Mouse (Mus musculus) CH12.LX (cell line): ENCODE data around the gene Cebpe. TPM values are rescaled to one million over a fixed set of nuclear protein-coding genes. Genes with fewer than 3 reads are reported as not detected.

Experiments
- DNase-seq: peaks from one replicate; pipeline ENCODE4 v3.0.0-alpha.2; 2013; ENCODE audit errors: extremely low read depth
- H3K27ac ChIP-seq: 2 replicates; pipeline ENCODE4 v1.5.1; 2012; ENCODE audit warnings: low read depth, mild to moderate bottlenecking, control low read depth, moderate library complexity; ENCODE audit not compliant: insufficient read depth
- H3K27me3 ChIP-seq: replicated peaks from 2 replicates; pipeline ENCODE3; 2012; ENCODE audit warnings: inconsistent platforms
- H3K36me3 ChIP-seq, 2 experiments: replicated peaks in 1 of 2; 2 replicates each; pipeline versions ENCODE3 to v1.6.1; 2012; ENCODE audit warnings: inconsistent platforms in 1 of 2, low read length in 1 of 2, mild to moderate bottlenecking in 1 of 2, mixed read lengths in 1 of 2, moderate library complexity in 1 of 2; ENCODE audit not compliant: control insufficient read depth in 1 of 2, insufficient read depth in 1 of 2
- H3K4me1 ChIP-seq, 2 experiments: 2 replicates each; pipeline ENCODE4 v1.6.1; 2012; ENCODE audit warnings: inconsistent platforms in 1 of 2, moderate library complexity in 1 of 2; ENCODE audit not compliant: insufficient read depth in 2 of 2, control insufficient read depth in 1 of 2
- H3K4me2 ChIP-seq: 2 replicates; pipeline ENCODE4 v1.6.1; 2012; ENCODE audit warnings: low read depth, mild to moderate bottlenecking, control low read depth; ENCODE audit not compliant: poor library complexity, insufficient read depth, severe bottlenecking
- H3K4me3 ChIP-seq, 3 experiments: fragments of 150-350 bp in 1 of 3; sonication (generic) in 1 of 3; replicated peaks in 1 of 3; 2 replicates each; pipeline versions ENCODE3 to v1.5.1; 2011 to 2012; ENCODE audit warnings: low read depth in 2 of 3, low read length in 2 of 3, mild to moderate bottlenecking in 2 of 3, moderate library complexity in 2 of 3, control low read depth in 1 of 3, improper control_type of control experiment in 1 of 3, inconsistent platforms in 1 of 3, mixed read lengths in 1 of 3; ENCODE audit not compliant: poor library complexity in 1 of 3
- H3K79me2 ChIP-seq: replicated peaks from 2 replicates; pipeline ENCODE4 v1.6.1; 2012; ENCODE audit warnings: mild to moderate bottlenecking, moderate library complexity; ENCODE audit not compliant: control insufficient read depth, poor library complexity, insufficient read depth, severe bottlenecking; ENCODE audit errors: extremely low read depth
- H3K9ac ChIP-seq: 2 replicates; pipeline ENCODE4 v1.6.1; 2012; ENCODE audit warnings: low read depth, mild to moderate bottlenecking, control low read depth, moderate library complexity; ENCODE audit not compliant: insufficient read depth
- H3K9me3 ChIP-seq: replicated peaks from 2 replicates; pipeline ENCODE3; 2012; ENCODE audit warnings: low read length, inconsistent platforms, mixed read lengths
- BHLHE40 ChIP-seq: IDR thresholded peaks from 2 replicates; pipeline ENCODE4 v1.6.1; 2011; ENCODE audit warnings: mild to moderate bottlenecking, low read depth, low read length, improper control_type of control experiment
- CTCF ChIP-seq, 2 experiments: IDR thresholded peaks in 1 of 2; conservative IDR thresholded peaks in 1 of 2; 2 replicates each; pipeline ENCODE4 v1.5.1; 2011 to 2012; ENCODE audit warnings: low read depth in 2 of 2, low read length in 2 of 2, improper control_type of control experiment in 1 of 2, inconsistent platforms in 1 of 2, mild to moderate bottlenecking in 1 of 2, moderate library complexity in 1 of 2
- ELF1 ChIP-seq: IDR thresholded peaks from 2 replicates; pipeline ENCODE4 v1.6.1; 2014; ENCODE audit warnings: low read depth, mild to moderate bottlenecking, inconsistent platforms, low read length, improper control_type of control experiment
- ETS1 ChIP-seq: conservative IDR thresholded peaks from 2 replicates; pipeline ENCODE4 v1.6.1; 2012; ENCODE audit warnings: low read depth, mild to moderate bottlenecking, inconsistent platforms, low read length, improper control_type of control experiment, moderate library complexity
- GABPA ChIP-seq: IDR thresholded peaks from 2 replicates; pipeline ENCODE4 v1.6.1; 2012; ENCODE audit warnings: low read depth, low read length, improper control_type of control experiment, inconsistent platforms; ENCODE audit not compliant: insufficient replicate concordance
- HCFC1 ChIP-seq: IDR thresholded peaks from 2 replicates; pipeline ENCODE4 v1.6.1; 2012; ENCODE audit warnings: low read depth, mild to moderate bottlenecking, inconsistent platforms, low read length, improper control_type of control experiment
- IRF4 ChIP-seq: IDR thresholded peaks from 2 replicates; pipeline ENCODE4 v1.6.1; 2014; ENCODE audit warnings: low read depth, mild to moderate bottlenecking, inconsistent platforms, low read length, improper control_type of control experiment
- JUND ChIP-seq: conservative IDR thresholded peaks from 2 replicates; pipeline ENCODE4 v1.6.1; 2011; ENCODE audit warnings: low read depth, low read length, improper control_type of control experiment
- MAFK ChIP-seq: IDR thresholded peaks from 2 replicates; pipeline ENCODE4 v1.6.1; 2011; ENCODE audit warnings: low read length, improper control_type of control experiment; ENCODE audit not compliant: insufficient replicate concordance
- MAX ChIP-seq: IDR thresholded peaks from 2 replicates; pipeline ENCODE4 v1.6.1; 2011; ENCODE audit warnings: low read length, improper control_type of control experiment
- MAZ ChIP-seq: IDR thresholded peaks from 2 replicates; pipeline ENCODE4 v1.6.1; 2012; ENCODE audit warnings: low read depth, mild to moderate bottlenecking, inconsistent platforms, low read length, improper control_type of control experiment, moderate library complexity
- MEF2A ChIP-seq: IDR thresholded peaks from 2 replicates; pipeline ENCODE4 v1.6.1; 2014; ENCODE audit warnings: low read depth, mild to moderate bottlenecking, inconsistent platforms, low read length, improper control_type of control experiment, borderline replicate concordance
- MXI1 ChIP-seq: IDR thresholded peaks from 2 replicates; pipeline ENCODE4 v1.6.1; 2011; ENCODE audit warnings: mild to moderate bottlenecking, low read depth, low read length, improper control_type of control experiment
- MYC ChIP-seq: IDR thresholded peaks from 2 replicates; pipeline ENCODE4 v1.6.1; 2011; ENCODE audit warnings: low read depth, mild to moderate bottlenecking, improper control_type of control experiment, low read length
- NRF1 ChIP-seq: IDR thresholded peaks from 2 replicates; pipeline ENCODE4 v1.6.1; 2014; ENCODE audit warnings: low read depth, mild to moderate bottlenecking, inconsistent platforms, low read length, improper control_type of control experiment, moderate library complexity
- PAX5 ChIP-seq: IDR thresholded peaks from 2 replicates; pipeline ENCODE4 v1.6.1; 2012; ENCODE audit warnings: low read length, inconsistent platforms, mixed read lengths
- POLR2AphosphoS2 ChIP-seq: IDR thresholded peaks from 2 replicates; pipeline ENCODE4 v1.6.1; 2011; ENCODE audit warnings: low read depth, low read length, improper control_type of control experiment
- RAD21 ChIP-seq: IDR thresholded peaks from 2 replicates; pipeline ENCODE4 v1.6.1; 2011; ENCODE audit warnings: low read depth, mild to moderate bottlenecking, low read length, improper control_type of control experiment, moderate library complexity
- TBP ChIP-seq: conservative IDR thresholded peaks from 2 replicates; pipeline ENCODE4 v1.6.1; 2011; ENCODE audit warnings: low read depth, low read length, improper control_type of control experiment
- TCF12 ChIP-seq: IDR thresholded peaks from 2 replicates; pipeline ENCODE4 v1.6.1; 2014; ENCODE audit warnings: low read depth, mild to moderate bottlenecking, inconsistent platforms, low read length, improper control_type of control experiment
- UBTF ChIP-seq: IDR thresholded peaks from 2 replicates; pipeline ENCODE4 v1.6.1; 2012; ENCODE audit warnings: low read depth, mild to moderate bottlenecking, inconsistent platforms, low read length, improper control_type of control experiment, moderate library complexity
- USF1 ChIP-seq: IDR thresholded peaks from 2 replicates; pipeline ENCODE4 v1.6.1; 2014; ENCODE audit warnings: low read depth, mild to moderate bottlenecking, inconsistent platforms, low read length, improper control_type of control experiment
- USF2 ChIP-seq: conservative IDR thresholded peaks from 2 replicates; pipeline ENCODE4 v1.6.1; 2011; ENCODE audit warnings: low read depth, low read length, improper control_type of control experiment
- ZC3H11A ChIP-seq: IDR thresholded peaks from 2 replicates; pipeline ENCODE4 v1.6.1; 2012; ENCODE audit warnings: low read depth, mild to moderate bottlenecking, inconsistent platforms, low read length, improper control_type of control experiment
- dilution Hi-C: fragments of 300-500 bp; cut with MboI; formaldehyde crosslinking; loops from 2 replicates; pipeline ENCODE4 v1.14.3; 2020; ENCODE audit warnings: low sequenced_read_pairs; ENCODE audit not compliant: extremely low pct_unique_long_range_greater_than_20kb, extremely low pct_ligation_motif_present
- in situ Hi-C: fragments of 300-500 bp; cut with MboI; formaldehyde crosslinking; loops from 3 replicates; pipeline ENCODE4 v1.14.3; 2019; ENCODE audit warnings: low sequenced_read_pairs, low pct_ligation_motif_present, low pct_unique_long_range_greater_than_20kb, mixed read lengths
- polyA plus RNA-seq: library from polyadenylated mRNA; unstranded; fragments of >175 nt; gene quantifications from 2 replicates; pipeline ENCODE4 v1.2.1, GENCODE M21; 2012; ENCODE audit warnings: low read depth; ENCODE audit not compliant: insufficient read length
- total RNA-seq, 2 experiments: library from RNA; depleted of rRNA; stranded (reverse); fragments of 300-350 nt in 1 of 2; fragments of >200 nt in 1 of 2; gene quantifications; 2 replicates each; pipeline ENCODE4 v1.2.3; 2012 to 2014

Cebpe gene
- total and polyA plus RNA-seq, 3 experiments, result 0.34 TPM; not detected in 2

DNA sequence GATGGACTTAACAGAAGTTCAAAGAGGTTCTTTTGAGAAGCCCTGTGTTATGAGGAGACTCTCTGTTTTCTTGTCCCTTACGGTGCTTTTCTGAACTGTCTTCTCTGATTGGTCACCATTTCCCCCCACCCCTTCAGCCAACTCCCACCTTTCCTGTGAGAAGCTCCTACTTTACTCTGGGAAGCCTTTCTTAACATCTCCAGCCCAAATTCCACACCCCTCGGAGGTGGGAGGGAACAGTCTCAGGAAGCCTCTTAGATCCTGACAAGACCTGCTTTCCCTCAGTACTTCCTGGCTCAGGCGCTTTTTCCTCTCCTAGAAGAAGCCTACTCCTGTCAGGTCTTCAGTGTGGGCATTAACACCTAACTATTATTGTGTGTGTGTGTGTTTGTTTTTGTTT lies 12.4 kb downstream of the Cebpe start:
- Histone ChIP-seq H3K4me1 (peaks cover 0 to 5% of the 10 kb centered on the region in 2 experiments; a peak in 2 of 4 replicates), H3K79me2 (no peaks in the 10 kb centered on the region), H3K9me3 (no peaks in the 10 kb centered on the region), H3K4me2 (no peak overlapping the region), H3K36me3 (peaks cover 0 to 5% of the 10 kb centered on the region in 2 experiments), H3K9ac (no peak overlapping the region), H3K27me3 (no peaks in the 10 kb centered on the region), H3K27ac (no peak overlapping the region), H3K4me3 (no peak overlapping the region)
- dilution Hi-C loops, result no loop called here
- in situ Hi-C loops, result no loop called here
- no peak for DNase-seq
- TF ChIP-seq CTCF (conservative IDR thresholded peaks at IDR 0.05 in 1 of 2, IDR thresholded peaks at IDR 0.05 in 1 of 2; ENCODE audit: low read depth in 2 of 2, low read length in 2 of 2), result no peak
- TF ChIP-seq JUND, result no peak
- TF ChIP-seq USF2, result no peak
- TF ChIP-seq USF1, result no peak
- no peak for TF ChIP-seq UBTF
- TF ChIP-seq PAX5, result no peak
- no peak for TF ChIP-seq MAX

DNA sequence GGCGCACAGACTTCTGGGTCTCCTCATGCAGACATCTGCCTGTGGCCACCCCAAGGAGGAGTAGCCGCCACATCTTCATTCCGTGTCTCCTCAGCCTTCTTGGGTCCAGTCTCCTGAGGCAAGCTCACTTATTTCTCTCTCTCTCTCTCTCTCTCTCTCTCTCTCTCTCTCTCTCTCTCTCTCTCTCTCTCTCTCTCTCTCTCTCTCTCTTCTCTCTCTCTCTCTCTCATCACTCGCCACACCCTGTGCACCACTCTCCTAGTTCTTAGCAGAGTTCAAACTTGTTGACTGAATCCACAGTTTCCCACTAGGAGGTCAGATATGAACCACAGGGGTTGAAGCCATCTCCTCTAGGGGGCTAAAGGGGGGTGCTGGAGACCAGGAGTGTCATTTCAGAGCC lies 13.2 kb downstream of the Cebpe start, which contains the start of gene Gm29776:
Gene Gm29776 (minus strand): TSS at position 101 of the 400 bp plus-strand sequence.
- DNase-seq, result no peak
- no peaks in the 10 kb centered on the region for H3K27me3 ChIP-seq
- no peak within 1 kb of the TSS for H3K27ac ChIP-seq
- dilution Hi-C loops (no loop called here), in situ Hi-C loops (no loop called here)
- H3K79me2 ChIP-seq, result no peaks in the 10 kb centered on the region
- peaks cover 0 to 14% of the 10 kb centered on the region in 2 experiments for H3K36me3 ChIP-seq
- no peak within 1 kb of the TSS for H3K4me3 ChIP-seq
- H3K9me3 ChIP-seq, result no peaks in the 10 kb centered on the region
- peaks cover 0 to 5% of the 10 kb centered on the region in 2 experiments; a peak in 2 of 4 replicates for H3K4me1 ChIP-seq
- H3K4me2 ChIP-seq, result no peak within 1 kb of the TSS
- no peak within 1 kb of the TSS for H3K9ac ChIP-seq
- TF ChIP-seq HCFC1 (no peak), IRF4 (no peak), GABPA (no peak), MXI1 (no peak), POLR2AphosphoS2 (no peak), RAD21 (no peak), ETS1 (no peak), MAZ (no peak), BHLHE40 (no peak), TCF12 (no peak), PAX5 (no peak), ZC3H11A (no peak), MAFK (no peak), MEF2A (no peak), ELF1 (no peak), NRF1 (no peak), MYC (no peak), TBP (no peak)
- TF ChIP-seq, all 38 proteins: peak for 0
